Mouse (Mus musculus) embryonic fibroblast, embryonic 13.5 days (primary cell): ENCODE results near the gene Eif2d. TPM values are rescaled to one million over a fixed set of nuclear protein-coding genes. Genes with fewer than 3 reads are reported as not detected.
A peak's percentile ranks its signal among the peaks of the same experiment; 100 is the strongest.

Source experiments
- H3K27ac ChIP-seq: 2 replicates; pipeline ENCODE4 v1.5.1; 2012; ENCODE audit warnings: low read length, control low read depth, inconsistent platforms; ENCODE audit not compliant: insufficient read depth
- H3K4me1 ChIP-seq: 2 replicates; pipeline ENCODE4 v1.6.1; 2011; ENCODE audit warnings: low read length; ENCODE audit not compliant: control insufficient read depth, insufficient read depth
- H3K4me3 ChIP-seq: 2 replicates; pipeline ENCODE4 v1.5.1; 2011; ENCODE audit warnings: mild to moderate bottlenecking, control low read depth, low read length; ENCODE audit not compliant: insufficient read depth
- CTCF ChIP-seq: IDR thresholded peaks from 2 replicates; pipeline ENCODE4 v1.5.1; 2011; ENCODE audit warnings: mild to moderate bottlenecking, control low read depth, low read length, moderate library complexity, borderline replicate concordance; ENCODE audit not compliant: insufficient read depth
- POLR2A ChIP-seq: IDR thresholded peaks from 2 replicates; pipeline ENCODE4 v1.6.1; 2011; ENCODE audit warnings: low read depth, mild to moderate bottlenecking, control low read depth, low read length, moderate library complexity
- polyA plus RNA-seq: library from polyadenylated mRNA; stranded (reverse); fragments of >200 nt; gene quantifications from 2 replicates; pipeline ENCODE4 v1.2.4, GENCODE M21; 2011; ENCODE audit warnings: low read depth; ENCODE audit not compliant: missing spikeins, insufficient read length

Eif2d gene
- polyA plus RNA-seq = 46.7 and 46.9 TPM in 2 replicates

- Histone ChIP-seq H3K4me1 (no peaks in the 10 kb centered on the region), H3K27ac (no peak within 1 kb of the TSS), H3K4me3 (peak within 1 kb of the TSS; percentile 98)
- TF ChIP-seq CTCF = no peak
- peak; percentile 69 for TF ChIP-seq POLR2A
Observed at GRCm38 (mm10) chr1:131153018-131153629, at the start of gene Eif2d. TSS of gene Eif2d (plus strand) at chr1:131153181.

- TF ChIP-seq POLR2A (no peak), CTCF (no peak)
- no peak overlapping the region for H3K4me3 ChIP-seq
- no peak overlapping the region for H3K27ac ChIP-seq
- H3K4me1 ChIP-seq = peaks cover 3% of the 10 kb centered on the region; the same call in 1 of the 2 replicates
Observed at GRCm38 (mm10) chr1:131103776-131104424, 49.1 kb upstream of the Eif2d start.

- no peak for TF ChIP-seq POLR2A
- no peak for TF ChIP-seq CTCF
- no peak overlapping the region for H3K4me3 ChIP-seq
- peak overlapping the region; percentile 55; the same call in 1 of the 2 replicates for H3K27ac ChIP-seq
- peaks cover 8% of the 10 kb centered on the region for H3K4me1 ChIP-seq
Observed at GRCm38 (mm10) chr1:131107575-131108308, 45.2 kb upstream of the Eif2d start.

- H3K27ac ChIP-seq = peak overlapping the region; percentile 56
- TF ChIP-seq POLR2A = no peak
- no peak for TF ChIP-seq CTCF
Observed at GRCm38 (mm10) chr1:131110525-131111106, 42.4 kb upstream of the Eif2d start.

GRCm38 (mm10) chr1:131112576-131112975, 40.4 kb upstream of the Eif2d start:
- Histone ChIP-seq H3K4me3 (no peak overlapping the region), H3K27ac (no peak overlapping the region), H3K4me1 (peaks cover 10% of the 10 kb centered on the region)
- no peak for TF ChIP-seq CTCF
- no peak for TF ChIP-seq POLR2A

More at GRCm38 (mm10) chr1:131110525-131111106, 42.4 kb upstream of the Eif2d start:
- Histone ChIP-seq H3K4me1 (peaks cover 10% of the 10 kb centered on the region), H3K4me3 (no peak overlapping the region)

GRCm38 (mm10) chr1:131115932-131116331, 37.0 kb upstream of the Eif2d start:
- Histone ChIP-seq H3K4me3 (no peak overlapping the region), H3K27ac (no peak overlapping the region), H3K4me1 (peaks cover 13% of the 10 kb centered on the region; the same call in 1 of the 2 replicates)
- TF ChIP-seq POLR2A = no peak
- TF ChIP-seq CTCF = peak; percentile 63; the same call in 1 of the 2 replicates

DNA sequence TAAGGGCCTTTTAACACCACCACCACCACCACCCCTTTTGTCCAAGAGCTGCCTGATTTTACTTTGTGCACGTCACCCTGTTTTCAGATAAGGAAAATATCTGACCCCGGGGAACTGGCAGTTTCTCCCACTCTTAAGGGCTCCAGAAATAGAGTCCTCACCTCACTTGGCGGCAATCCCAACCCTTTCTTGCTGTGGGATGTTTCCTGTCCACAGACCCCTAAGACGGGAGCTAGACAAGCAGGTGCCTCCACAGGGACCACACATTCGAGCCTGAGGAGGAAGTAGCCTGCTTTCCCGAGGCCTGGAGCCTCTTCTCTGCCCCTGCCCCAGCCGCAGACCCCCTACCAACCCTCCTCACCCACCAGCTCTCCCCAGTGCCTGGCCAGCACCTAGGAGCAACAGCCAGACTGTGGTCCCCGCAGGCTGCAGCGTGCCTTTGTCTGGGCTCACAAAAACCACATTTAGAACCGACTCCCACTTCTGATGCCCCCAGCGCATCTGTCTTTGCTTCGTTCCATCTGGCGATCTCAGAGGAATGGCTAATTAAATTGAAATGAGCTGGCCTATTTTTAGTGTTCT, 36.5 kb upstream of the Eif2d start:
- Histone ChIP-seq H3K27ac (no peak overlapping the region), H3K4me3 (no peak overlapping the region), H3K4me1 (peaks cover 13% of the 10 kb centered on the region; the same call in 1 of the 2 replicates)
- TF ChIP-seq CTCF (no peak), POLR2A (no peak)

- Histone ChIP-seq H3K4me3 (no peak overlapping the region), H3K27ac (peak overlapping the region; percentile 27; the same call in 1 of the 2 replicates), H3K4me1 (peaks cover 14% of the 10 kb centered on the region)
- TF ChIP-seq POLR2A (no peak), CTCF (no peak)
Observed at GRCm38 (mm10) chr1:131118530-131118929, 34.5 kb upstream of the Eif2d start.

DNA sequence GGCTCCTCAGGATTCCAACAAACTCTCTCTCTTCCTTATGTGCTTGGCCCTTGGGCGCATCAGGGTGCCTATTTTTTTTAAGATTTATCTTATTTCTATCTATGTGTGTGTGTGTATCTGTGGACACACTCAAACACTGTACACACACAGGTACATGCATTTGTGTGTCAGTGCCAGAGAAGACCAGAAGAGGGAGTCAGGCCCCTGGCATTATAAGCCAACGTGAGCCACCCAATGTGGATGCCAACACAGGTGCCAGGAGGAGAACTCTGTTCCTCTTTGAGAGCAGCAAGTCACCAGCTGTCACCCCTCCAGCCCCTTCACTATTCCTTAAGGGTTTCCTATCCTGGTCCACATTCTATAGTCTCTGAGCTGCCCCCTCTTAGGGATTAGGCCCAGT, 34.0 kb upstream of the Eif2d start:
- TF ChIP-seq POLR2A = no peak
- TF ChIP-seq CTCF = no peak
- Histone ChIP-seq H3K27ac (peak overlapping the region; percentile 27; the same call in 1 of the 2 replicates), H3K4me3 (no peak overlapping the region), H3K4me1 (peaks cover 19% of the 10 kb centered on the region)
